Mouse (Mus musculus) megakaryocyte, adult 5-6 weeks (primary cell): ENCODE measurements around the gene Hs6st3. TPM values are rescaled to one million over a fixed set of nuclear protein-coding genes. Genes with fewer than 3 reads are reported as not detected.
A peak's percentile ranks its signal among the peaks of the same experiment; 100 is the strongest.

ENCODE experiments used
- ATAC-seq: 2 replicates; pipeline ENCODE4 v1.8.0; 2016; ENCODE audit warnings: mild to moderate bottlenecking, inconsistent platforms; ENCODE audit not compliant: poor library complexity, severe bottlenecking
- total RNA-seq, 2 experiments: library from RNA; stranded (forward) in 1 of 2; stranded (reverse) in 1 of 2; fragments of 153-499, 151-499 nt in 1 of 2; fragments of 221-1000, 200-1000 nt in 1 of 2; gene quantifications; 2 replicates each; pipeline versions ENCODE4 v1.2.3 to v1.2.4; 2015 to 2017

Gene Hs6st3
- total RNA-seq, 2 experiments from 2014 or later: not detected

GRCm38 (mm10) chr14:119248001-119248607 is 110.0 kb downstream of the Hs6st3 start:
- ATAC-seq: peak; percentile 47; the same call in 1 of the 2 replicates

- no peak for ATAC-seq
Observed at GRCm38 (mm10) chr14:119250353-119250752, 112.2 kb downstream of the Hs6st3 start.

- no peak for ATAC-seq
Observed at GRCm38 (mm10) chr14:119255396-119255795, 117.3 kb downstream of the Hs6st3 start.

GRCm38 (mm10) chr14:119257072-119257471 is 118.9 kb downstream of the Hs6st3 start:
- no peak for ATAC-seq

GRCm38 (mm10) chr14:119260176-119260962 is 122.2 kb downstream of the Hs6st3 start:
- peak; percentile 56 for ATAC-seq

- no peak for ATAC-seq
Observed at GRCm38 (mm10) chr14:119266334-119266733, 128.2 kb downstream of the Hs6st3 start.

- peak; percentile 33 for ATAC-seq
Observed at GRCm38 (mm10) chr14:119273088-119273487, 134.9 kb downstream of the Hs6st3 start.

- ATAC-seq: peak; percentile 59
Observed at GRCm38 (mm10) chr14:119278156-119278555, 140.0 kb downstream of the Hs6st3 start.

GRCm38 (mm10) chr14:119283951-119284350 is 145.8 kb downstream of the Hs6st3 start:
- ATAC-seq: no peak

- peak; percentile 62 for ATAC-seq
Observed at GRCm38 (mm10) chr14:119289668-119290067, 151.5 kb downstream of the Hs6st3 start.

- no peak for ATAC-seq
Observed at GRCm38 (mm10) chr14:119294071-119294470, 155.9 kb downstream of the Hs6st3 start.

GRCm38 (mm10) chr14:119306461-119306860 is 168.3 kb downstream of the Hs6st3 start:
- no peak for ATAC-seq

- no peak for ATAC-seq
Observed at GRCm38 (mm10) chr14:119318379-119318778, 180.2 kb downstream of the Hs6st3 start.

GRCm38 (mm10) chr14:119347236-119347635 is 209.1 kb downstream of the Hs6st3 start:
- ATAC-seq: no peak

GRCm38 (mm10) chr14:119361414-119361813 is 223.3 kb downstream of the Hs6st3 start:
- ATAC-seq: no peak

GRCm38 (mm10) chr14:119367866-119368425 is 229.8 kb downstream of the Hs6st3 start:
- no peak for ATAC-seq

GRCm38 (mm10) chr14:119369274-119369673 is 231.1 kb downstream of the Hs6st3 start:
- ATAC-seq: no peak

- no peak for ATAC-seq
Observed at GRCm38 (mm10) chr14:119370013-119370412, 231.9 kb downstream of the Hs6st3 start.

- ATAC-seq: no peak
Observed at GRCm38 (mm10) chr14:119379303-119379702, 241.2 kb downstream of the Hs6st3 start.

- ATAC-seq: no peak
Observed at GRCm38 (mm10) chr14:119401618-119402017, 263.5 kb downstream of the Hs6st3 start.

- no peak for ATAC-seq
Observed at GRCm38 (mm10) chr14:119409334-119410050, 271.4 kb downstream of the Hs6st3 start.
